11 mouse cellular contexts compared by ENCODE assay signal in genomic region chr8:61374059-61374755, GRCm38 (mm10).
DNase-seq lines count a peak whose midpoint lies in the region; ATAC-seq and TF ChIP-seq lines count a peak whose summit lies in the region.
"Had no signal": no experiment of that assay in that cellular context is flagged by ENCODE, and none has a peak within 500 bp of the region (broad histone marks: within the 10 kb centered on the region; RNA-seq: fewer than 3 reads in every experiment).

No protein-coding gene starts in this region.

- no peak overlapping the region for H3K9ac ChIP-seq in limb, embryonic 13.5 days
- H3K9ac ChIP-seq: embryonic facial prominence, embryonic 13.5 days; heart, embryonic 13.5 days had no signal

- no peak overlapping the region for H3K4me2 ChIP-seq in limb, embryonic 13.5 days (replicated peaks)
- H3K4me2 ChIP-seq: embryonic facial prominence, embryonic 13.5 days; heart, embryonic 13.5 days had no signal

- ATAC-seq in CD4-positive, CD25-positive, alpha-beta regulatory T cell, adult 4 months: peak; percentile 82
- ATAC-seq in limb, embryonic 13.5 days (ENCODE audit: low FRiP score, low read depth): peak; percentile 59

- H3K4me3 ChIP-seq in kidney, adult 2 months (ENCODE audit: insufficient read depth, low read depth, low read length): no peak overlapping the region
- H3K4me3 ChIP-seq in cortical plate, adult 2 months (ENCODE audit: insufficient read depth, low read length): no peak overlapping the region
- H3K4me3 ChIP-seq in limb, embryonic 13.5 days: no peak overlapping the region
- H3K4me3 ChIP-seq: embryonic facial prominence, embryonic 13.5 days; heart, embryonic 13.5 days had no signal

- no peak for TF ChIP-seq CTCF in kidney, adult 2 months (conservative IDR thresholded peaks at IDR 0.05; ENCODE audit: insufficient read depth, insufficient read length, low read depth, low read length)
- no peak for TF ChIP-seq CTCF in cortical plate, adult 2 months (IDR thresholded peaks at IDR 0.05; ENCODE audit: extremely low read depth, insufficient read depth, low read length)

- H3K36me3 ChIP-seq in kidney, adult 2 months (ENCODE audit: control insufficient read depth, insufficient read depth, low read length): peaks cover 2% of the 10 kb centered on the region; the same call in 1 of the 2 replicates
- peaks cover 19% of the 10 kb centered on the region for H3K36me3 ChIP-seq in limb, embryonic 13.5 days

- WGBS in kidney, adult 2 months: 71% methylated on average over 16 of the region's 16 CpGs
- WGBS in limb, embryonic 13.5 days: 87% methylated on average over 16 of the region's 16 CpGs

- no peaks in the 10 kb centered on the region for H3K27me3 ChIP-seq in kidney, adult 2 months (replicated peaks; ENCODE audit: control insufficient read depth, insufficient read depth, low read length)
- no peaks in the 10 kb centered on the region for H3K27me3 ChIP-seq in limb, embryonic 13.5 days
- H3K27me3 ChIP-seq: embryonic facial prominence, embryonic 13.5 days had no signal

- DNase-seq in kidney, adult 2 months: no peak
- DNase-seq in kidney, postnatal 25 days: no peak
- no peak for DNase-seq in frontal cortex, adult 2 months (ENCODE audit: extremely low spot score in 1 of 2, low spot score in 1 of 2)
- DNase-seq in layer of hippocampus, postnatal 10 days (ENCODE audit: low spot score in 2 of 2): no peak
- DNase-seq in urinary bladder, postnatal 14 days (ENCODE audit: low spot score): no peak
- DNase-seq: thymus, postnatal 36 days had no signal

- H3K9me3 ChIP-seq in limb, embryonic 13.5 days: no peaks in the 10 kb centered on the region
- H3K9me3 ChIP-seq: embryonic facial prominence, embryonic 13.5 days; heart, embryonic 13.5 days had no signal

- TF ChIP-seq POLR2A in kidney, adult 2 months (IDR thresholded peaks at IDR 0.05; ENCODE audit: low read depth, low read length): no peak
- TF ChIP-seq POLR2A in cortical plate, adult 2 months (IDR thresholded peaks at IDR 0.05; ENCODE audit: extremely low read depth, insufficient read depth, low read length): no peak

- H3K4me1 ChIP-seq in kidney, adult 2 months (ENCODE audit: control insufficient read depth, insufficient read depth, low read length): peaks cover 15% of the 10 kb centered on the region
- H3K4me1 ChIP-seq in cortical plate, adult 2 months (ENCODE audit: control insufficient read depth, insufficient read depth, low read length): peaks cover 8% of the 10 kb centered on the region; the same call in 1 of the 2 replicates
- H3K4me1 ChIP-seq in limb, embryonic 13.5 days: no peaks in the 10 kb centered on the region
- H3K4me1 ChIP-seq: embryonic facial prominence, embryonic 13.5 days had no signal

- peak overlapping the region; percentile 74 for H3K27ac ChIP-seq in kidney, adult 2 months (ENCODE audit: insufficient read depth, low read depth, low read length)
- H3K27ac ChIP-seq in cortical plate, adult 2 months (ENCODE audit: insufficient read depth, low read length): peak overlapping the region; percentile 51; the same call in 1 of the 2 replicates
- H3K27ac ChIP-seq in limb, embryonic 13.5 days: no peak overlapping the region
- H3K27ac ChIP-seq: embryonic facial prominence, embryonic 13.5 days; heart, embryonic 13.5 days had no signal
